Mouse (Mus musculus): ENCODE measurements around the gene Dnah17. TPM values are rescaled to one million over a fixed set of nuclear protein-coding genes. Genes with fewer than 3 reads are reported as not detected.

The Dnah17 gene
- total and polyA plus RNA-seq, 3 experiments = 0.08 to 0.26 (median 0.11) TPM

DNA sequence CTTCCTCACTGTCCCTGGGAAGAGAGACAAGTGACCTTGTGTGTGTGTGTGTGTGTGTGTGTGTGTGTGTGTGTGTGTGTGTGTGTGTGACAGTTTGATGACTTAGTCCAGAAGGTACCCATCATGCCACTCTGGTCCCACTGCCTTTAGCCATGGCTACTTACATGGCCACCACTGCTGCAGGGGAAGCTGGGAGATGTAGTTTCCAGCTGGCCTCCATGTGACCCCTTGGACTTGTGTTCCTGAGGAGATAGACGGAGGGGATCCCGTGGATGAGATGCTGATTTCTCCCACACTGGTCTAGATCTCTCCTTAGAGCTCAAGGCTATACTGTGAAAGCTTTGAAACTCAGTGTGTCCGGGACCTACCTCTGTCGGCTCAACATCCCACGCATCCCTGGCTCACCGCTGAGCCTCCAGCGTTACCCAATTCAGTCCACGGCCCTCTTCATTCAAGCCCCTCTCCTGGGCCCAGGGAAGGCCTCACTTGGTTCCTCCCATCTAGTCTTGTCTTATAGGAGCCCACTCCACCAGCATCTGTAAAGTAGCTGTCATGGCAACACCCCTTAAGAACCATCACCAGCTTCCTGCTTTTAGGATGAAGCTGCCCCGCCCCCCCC is 2.8 kb upstream of the Dnah17 start:
- no peak overlapping the region for H3K4me3 ChIP-seq
- 56% methylated on average over 9 of the region's 9 CpGs for WGBS
- TF ChIP-seq EP300 (IDR thresholded peaks at IDR 0.05; ENCODE audit: insufficient read depth, low read depth, low read length) (no peak), POLR2A (IDR thresholded peaks at IDR 0.05; ENCODE audit: insufficient read depth, low read depth, low read length) (no peak), CTCF (IDR thresholded peaks at IDR 0.05) (no peak)
- H3K27ac ChIP-seq = peak overlapping the region; percentile 51
- H3K9ac ChIP-seq (ENCODE audit: low read depth, low read length) = no peak overlapping the region
- DNase-seq = no peak
- no peaks in the 10 kb centered on the region for H3K27me3 ChIP-seq (ENCODE audit: control insufficient read depth, insufficient read depth, low read length)
- H3K79me2 ChIP-seq (replicated peaks; ENCODE audit: control insufficient read depth, insufficient read depth, low read length) = no peaks in the 10 kb centered on the region
- peaks cover 21% of the 10 kb centered on the region for H3K4me1 ChIP-seq (ENCODE audit: control insufficient read depth, insufficient read depth, low read length)
- H3K36me3 ChIP-seq (ENCODE audit: control insufficient read depth, insufficient read depth, low read length) = no peaks in the 10 kb centered on the region
- intact Hi-C loops (cut with DNase I) = no loop called here

DNA sequence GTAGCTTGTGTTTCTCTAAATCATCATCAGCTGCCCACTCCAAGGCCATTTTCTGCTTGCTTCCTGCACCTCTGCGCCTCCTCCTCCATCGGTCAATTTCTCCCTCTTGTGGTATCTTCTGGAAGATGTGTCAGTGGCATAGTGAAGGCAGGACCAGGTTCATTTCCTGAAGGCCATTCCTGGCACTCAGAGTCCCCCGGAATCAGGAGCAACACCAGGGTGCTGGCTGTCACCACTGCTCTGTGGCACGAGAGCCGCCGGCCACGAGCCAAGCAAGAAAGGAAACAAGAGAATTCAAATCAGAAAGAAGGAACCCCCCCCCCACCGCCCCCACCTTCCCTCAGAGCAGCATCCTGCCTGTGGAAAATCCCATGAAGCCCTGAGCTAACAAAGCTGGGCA is 1.7 kb upstream of the Dnah17 start:
- peaks cover 21% of the 10 kb centered on the region for H3K4me1 ChIP-seq (ENCODE audit: control insufficient read depth, insufficient read depth, low read length)
- H3K9ac ChIP-seq (ENCODE audit: low read depth, low read length) = no peak overlapping the region
- WGBS = 23% methylated on average over 8 of the region's 8 CpGs
- no peaks in the 10 kb centered on the region for H3K27me3 ChIP-seq (ENCODE audit: control insufficient read depth, insufficient read depth, low read length)
- H3K27ac ChIP-seq = peak overlapping the region; percentile 81
- intact Hi-C loops (cut with DNase I) = no loop called here
- H3K4me3 ChIP-seq = no peak overlapping the region
- DNase-seq = peak; percentile 41 to 45
- H3K36me3 ChIP-seq (ENCODE audit: control insufficient read depth, insufficient read depth, low read length) = no peaks in the 10 kb centered on the region
- H3K79me2 ChIP-seq (replicated peaks; ENCODE audit: control insufficient read depth, insufficient read depth, low read length) = no peaks in the 10 kb centered on the region
- TF ChIP-seq POLR2A (IDR thresholded peaks at IDR 0.05; ENCODE audit: insufficient read depth, low read depth, low read length) = 0 out of 2 replicates have a peak, but pooled peaks have one; percentile 21
- TF ChIP-seq EP300 (IDR thresholded peaks at IDR 0.05; ENCODE audit: insufficient read depth, low read depth, low read length) = 0 out of 2 replicates have a peak, but pooled peaks have one; percentile 30
- TF ChIP-seq CTCF (IDR thresholded peaks at IDR 0.05) = peak; percentile 46

DNA sequence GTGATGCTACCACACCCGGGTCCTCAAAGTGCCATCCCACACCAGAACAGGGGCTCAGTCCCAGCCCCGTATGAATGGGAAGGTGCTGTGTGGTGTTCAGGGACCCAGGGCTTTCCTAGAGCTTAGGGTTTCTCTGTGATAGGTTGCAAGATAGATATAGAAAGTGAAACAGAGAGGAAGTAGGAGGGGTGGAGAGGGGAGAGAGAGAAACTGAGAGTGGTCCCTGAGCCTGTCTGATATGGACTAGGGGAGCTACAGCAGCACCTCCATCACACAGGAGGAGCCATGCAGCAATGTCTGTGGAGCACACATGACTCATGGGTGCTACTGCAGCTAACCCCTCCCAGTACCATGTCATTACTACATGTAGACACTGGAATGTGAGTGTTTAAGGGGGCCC is 622 bp downstream of the Dnah17 start:
- Histone ChIP-seq H3K9ac (ENCODE audit: low read depth, low read length) (no peak overlapping the region), H3K36me3 (ENCODE audit: control insufficient read depth, insufficient read depth, low read length) (no peaks in the 10 kb centered on the region), H3K79me2 (replicated peaks; ENCODE audit: control insufficient read depth, insufficient read depth, low read length) (no peaks in the 10 kb centered on the region), H3K4me3 (no peak overlapping the region), H3K27me3 (ENCODE audit: control insufficient read depth, insufficient read depth, low read length) (no peaks in the 10 kb centered on the region), H3K4me1 (ENCODE audit: control insufficient read depth, insufficient read depth, low read length) (peaks cover 12% of the 10 kb centered on the region), H3K27ac (no peak overlapping the region)
- intact Hi-C loops (cut with DNase I) = no loop called here
- no peak for DNase-seq
- no peak for TF ChIP-seq EP300 (IDR thresholded peaks at IDR 0.05; ENCODE audit: insufficient read depth, low read depth, low read length)
- no peak for TF ChIP-seq CTCF (IDR thresholded peaks at IDR 0.05)
- TF ChIP-seq POLR2A (IDR thresholded peaks at IDR 0.05; ENCODE audit: insufficient read depth, low read depth, low read length) = no peak
- WGBS = 87% methylated on average over 2 of the region's 2 CpGs

DNA sequence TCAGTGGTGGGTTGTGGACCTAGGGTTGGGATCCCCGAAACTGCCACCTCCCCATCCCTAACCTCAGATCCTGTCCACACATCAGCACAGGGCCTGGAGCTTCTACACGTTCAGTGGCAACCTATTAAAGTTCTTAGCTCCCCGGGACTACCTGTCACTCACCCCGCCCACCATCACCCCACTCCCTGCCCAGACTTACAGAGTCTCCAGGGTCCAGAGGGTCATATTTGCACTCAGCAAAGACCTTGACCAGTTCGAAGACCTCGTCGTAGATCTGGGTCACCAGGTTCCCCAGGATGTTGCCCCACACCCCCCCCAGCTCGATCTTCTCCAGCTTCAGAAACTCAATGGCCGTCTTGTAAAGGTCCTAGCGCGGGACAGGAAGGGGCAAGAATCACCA is 8.8 kb downstream of the Dnah17 start:
- no peaks in the 10 kb centered on the region for H3K79me2 ChIP-seq (replicated peaks; ENCODE audit: control insufficient read depth, insufficient read depth, low read length)
- no peak for DNase-seq
- no peak overlapping the region for H3K4me3 ChIP-seq
- intact Hi-C loops (cut with DNase I) = no loop called here
- H3K27ac ChIP-seq = no peak overlapping the region
- 87% methylated on average over 11 of the region's 11 CpGs for WGBS
- TF ChIP-seq EP300 (IDR thresholded peaks at IDR 0.05; ENCODE audit: insufficient read depth, low read depth, low read length) (no peak), POLR2A (IDR thresholded peaks at IDR 0.05; ENCODE audit: insufficient read depth, low read depth, low read length) (no peak), CTCF (IDR thresholded peaks at IDR 0.05) (no peak)
- H3K36me3 ChIP-seq (ENCODE audit: control insufficient read depth, insufficient read depth, low read length) = no peaks in the 10 kb centered on the region
- H3K4me1 ChIP-seq (ENCODE audit: control insufficient read depth, insufficient read depth, low read length) = no peaks in the 10 kb centered on the region
- H3K27me3 ChIP-seq (ENCODE audit: control insufficient read depth, insufficient read depth, low read length) = no peaks in the 10 kb centered on the region
- no peak overlapping the region for H3K9ac ChIP-seq (ENCODE audit: low read depth, low read length)

DNA sequence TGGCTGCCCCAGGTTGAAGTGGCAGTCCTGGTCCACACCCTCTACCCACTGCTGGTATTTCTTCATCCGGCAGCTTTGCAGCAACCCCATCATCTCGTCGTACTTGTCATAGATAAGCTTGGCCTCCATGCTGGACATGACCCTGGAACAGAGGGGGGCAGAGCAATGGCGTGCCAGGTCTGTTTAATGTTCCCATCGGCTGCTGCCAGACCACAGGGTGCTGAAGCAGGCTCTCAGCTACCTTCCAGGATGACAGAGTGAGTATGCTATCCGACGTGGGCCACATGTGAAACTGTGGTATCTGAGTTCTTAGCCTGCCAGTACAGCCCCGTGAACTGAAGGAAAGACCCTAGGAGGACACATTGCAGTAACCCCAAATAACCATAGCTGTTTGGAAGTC is 11.7 kb downstream of the Dnah17 start:
- no peak overlapping the region for H3K9ac ChIP-seq (ENCODE audit: low read depth, low read length)
- H3K79me2 ChIP-seq (replicated peaks; ENCODE audit: control insufficient read depth, insufficient read depth, low read length) = no peaks in the 10 kb centered on the region
- H3K27me3 ChIP-seq (ENCODE audit: control insufficient read depth, insufficient read depth, low read length) = no peaks in the 10 kb centered on the region
- no peak overlapping the region for H3K27ac ChIP-seq
- no peak overlapping the region for H3K4me3 ChIP-seq
- WGBS = 31% methylated on average over 8 of the region's 8 CpGs
- no peaks in the 10 kb centered on the region for H3K4me1 ChIP-seq (ENCODE audit: control insufficient read depth, insufficient read depth, low read length)
- no peak for DNase-seq
- intact Hi-C loops (cut with DNase I) = no loop called here
- no peaks in the 10 kb centered on the region for H3K36me3 ChIP-seq (ENCODE audit: control insufficient read depth, insufficient read depth, low read length)
- no peak for TF ChIP-seq POLR2A (IDR thresholded peaks at IDR 0.05; ENCODE audit: insufficient read depth, low read depth, low read length)
- TF ChIP-seq CTCF (IDR thresholded peaks at IDR 0.05) = no peak

DNA sequence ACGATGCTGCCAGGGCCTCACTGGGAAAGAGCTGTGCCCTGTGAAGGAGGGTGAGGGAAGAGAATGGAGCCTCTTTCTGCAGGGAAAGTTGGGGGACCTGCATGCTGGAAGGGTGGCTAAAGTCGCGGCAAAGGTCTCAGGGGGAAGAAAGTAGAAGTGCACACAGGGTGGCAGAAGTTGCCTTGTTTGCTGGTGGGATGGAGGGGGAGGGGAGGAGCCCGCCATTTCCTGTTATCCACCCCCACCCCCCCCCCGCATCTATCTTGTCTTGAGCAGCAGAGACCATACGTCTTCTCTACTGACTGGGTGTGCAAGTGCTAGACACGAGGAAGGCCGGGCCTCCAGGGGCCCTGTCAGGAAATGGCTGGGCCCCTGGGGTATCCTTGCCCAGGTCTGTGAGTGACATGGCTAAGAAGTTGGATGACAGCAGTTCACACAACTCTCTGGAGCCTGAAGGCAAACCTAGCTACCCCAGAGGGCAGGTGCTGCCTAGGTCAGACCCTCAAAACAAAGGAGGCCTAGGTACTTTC is 15.8 kb downstream of the Dnah17 start:
- DNase-seq = no peak
- intact Hi-C loops (cut with DNase I) = no loop called here
- no peaks in the 10 kb centered on the region for H3K4me1 ChIP-seq (ENCODE audit: control insufficient read depth, insufficient read depth, low read length)
- H3K27ac ChIP-seq = no peak overlapping the region
- no peak overlapping the region for H3K4me3 ChIP-seq
- H3K27me3 ChIP-seq (ENCODE audit: control insufficient read depth, insufficient read depth, low read length) = no peaks in the 10 kb centered on the region
- H3K9ac ChIP-seq (ENCODE audit: low read depth, low read length) = no peak overlapping the region
- no peaks in the 10 kb centered on the region for H3K79me2 ChIP-seq (replicated peaks; ENCODE audit: control insufficient read depth, insufficient read depth, low read length)
- no peaks in the 10 kb centered on the region for H3K36me3 ChIP-seq (ENCODE audit: control insufficient read depth, insufficient read depth, low read length)
- 60% methylated on average over 8 of the region's 8 CpGs for WGBS
- no peak for TF ChIP-seq EP300 (IDR thresholded peaks at IDR 0.05; ENCODE audit: insufficient read depth, low read depth, low read length)
- TF ChIP-seq CTCF (IDR thresholded peaks at IDR 0.05) = no peak
- no peak for TF ChIP-seq POLR2A (IDR thresholded peaks at IDR 0.05; ENCODE audit: insufficient read depth, low read depth, low read length)

All from heart, adult 2 months (tissue).